9 mouse cellular contexts compared by ENCODE assay signal in the genomic region with DNA sequence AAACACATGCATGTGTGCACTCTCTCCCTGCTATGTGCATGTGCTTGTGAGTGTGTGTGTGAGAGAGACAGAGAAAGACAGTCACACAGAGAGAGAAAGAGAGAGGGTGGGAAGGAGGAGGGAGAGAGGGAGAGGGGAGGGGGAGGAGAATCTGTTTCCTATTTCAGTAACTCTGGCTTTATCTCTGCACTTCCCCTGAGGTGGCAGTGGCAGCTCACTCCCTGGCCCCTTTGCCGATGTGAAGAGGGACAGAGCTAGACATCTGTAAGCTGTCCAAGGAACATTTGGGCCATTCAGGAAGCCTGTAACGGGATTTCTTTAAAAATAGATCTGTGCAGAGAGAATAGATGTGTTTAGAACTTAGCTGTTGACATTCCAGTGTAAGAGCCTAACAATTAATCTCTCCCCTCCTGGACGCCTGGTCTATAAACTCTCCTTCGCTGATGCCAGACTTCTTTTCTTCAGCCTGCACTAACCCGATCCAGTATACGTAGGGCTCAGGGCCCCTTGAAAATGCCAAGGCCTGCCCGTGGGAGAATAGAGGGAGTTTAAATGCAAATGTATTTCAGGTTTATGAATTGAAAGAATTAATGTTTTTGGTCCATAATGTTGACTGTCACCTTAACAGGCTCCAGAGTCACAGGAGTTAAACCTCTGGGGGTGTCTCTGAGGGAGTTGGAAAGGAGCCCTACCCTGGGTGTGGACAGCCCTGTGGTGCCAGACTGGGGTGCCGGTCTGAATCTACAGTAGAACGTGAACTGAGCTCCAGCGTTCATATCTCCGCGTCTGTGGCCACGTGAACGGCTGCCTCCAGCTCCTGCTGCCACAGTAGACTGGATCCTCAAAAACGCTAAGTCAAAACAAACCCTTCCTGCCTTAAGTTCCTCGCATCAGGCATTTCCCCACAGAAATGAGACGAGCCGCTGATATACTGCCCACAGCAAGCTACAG.
A peak's percentile ranks its signal among the peaks of the same experiment; 100 is the strongest.
DNase-seq lines count a peak whose midpoint lies in the region; ATAC-seq and TF ChIP-seq lines count a peak whose summit lies in the region.
"Had no signal": no experiment of that assay in that cellular context is flagged by ENCODE, and none has a peak within 500 bp of the region (broad histone marks: within the 10 kb centered on the region; RNA-seq: fewer than 3 reads in every experiment).

No protein-coding gene starts in this region.

- no peak for TF ChIP-seq CTCF in kidney, postnatal 0 days (IDR thresholded peaks at IDR 0.05; ENCODE audit: low read depth)

- peak; percentile 74 for DNase-seq in kidney, postnatal 0 days (ENCODE audit: low spot score)
- no peak for DNase-seq in kidney, postnatal 36 days
- DNase-seq in embryo, embryonic 10.5 days (ENCODE audit: low spot score) = peak; percentile 56
- peak; percentile 65 for DNase-seq in intestine, embryonic 14.5 days (ENCODE audit: low spot score)
- DNase-seq in left cerebral cortex, adult 9 months (ENCODE audit: low spot score in 2 of 2) = no peak
- DNase-seq in thymus, postnatal 0 days (ENCODE audit: low spot score) = no peak
- no peak for DNase-seq in right cerebral cortex, postnatal 36 days (ENCODE audit: low spot score in 2 of 2)
- DNase-seq: adrenal gland, postnatal 36 days had no signal

- no peak overlapping the region for H3K27ac ChIP-seq in kidney, postnatal 0 days
- no peak overlapping the region for H3K27ac ChIP-seq in embryonic facial prominence, embryonic 15.5 days (replicated peaks)
- H3K27ac ChIP-seq in intestine, embryonic 14.5 days (ENCODE audit: low read depth) = peak overlapping the region; percentile 86

- no peaks in the 10 kb centered on the region; the same call in 1 of the 2 replicates for H3K4me1 ChIP-seq in kidney, postnatal 0 days (replicated peaks; ENCODE audit: insufficient read depth, low read length)
- H3K4me1 ChIP-seq in embryonic facial prominence, embryonic 15.5 days = peaks cover 13% of the 10 kb centered on the region
- H3K4me1 ChIP-seq in intestine, embryonic 14.5 days (replicated peaks; ENCODE audit: control insufficient read depth, insufficient read depth, low read length) = peaks cover 11% of the 10 kb centered on the region

- H3K36me3 ChIP-seq in kidney, postnatal 0 days (ENCODE audit: insufficient read depth, low read length) = no peaks in the 10 kb centered on the region
- H3K36me3 ChIP-seq in embryonic facial prominence, embryonic 15.5 days = no peaks in the 10 kb centered on the region
- H3K36me3 ChIP-seq in intestine, embryonic 14.5 days (ENCODE audit: control insufficient read depth, insufficient read depth, low read length) = no peaks in the 10 kb centered on the region

- no peak for ATAC-seq in kidney, postnatal 0 days (replicated peaks; ENCODE audit: low FRiP score, low read depth)
- no peak for ATAC-seq in embryonic facial prominence, embryonic 15.5 days (ENCODE audit: insufficient number of reproducible peaks, low FRiP score, low TSS enrichment, low read depth)
- ATAC-seq in intestine, embryonic 14.5 days (replicated peaks; ENCODE audit: low FRiP score, low TSS enrichment, low read depth) = 0 out of 2 replicates have a peak, but pooled peaks have one; percentile 38

- H3K9ac ChIP-seq in kidney, postnatal 0 days (ENCODE audit: low read depth, low read length) = no peak overlapping the region
- no peak overlapping the region for H3K9ac ChIP-seq in embryonic facial prominence, embryonic 15.5 days
- H3K9ac ChIP-seq in intestine, embryonic 14.5 days (ENCODE audit: low read length) = no peak overlapping the region

- 25% methylated on average over 18 of the region's 18 CpGs for WGBS in kidney, postnatal 0 days
- WGBS in embryonic facial prominence, embryonic 15.5 days = 27% methylated on average over 18 of the region's 18 CpGs
- WGBS in intestine, embryonic 14.5 days = 20% methylated on average over 18 of the region's 18 CpGs

- H3K27me3 ChIP-seq in kidney, postnatal 0 days (ENCODE audit: insufficient read depth, low read length) = no peaks in the 10 kb centered on the region
- no peaks in the 10 kb centered on the region for H3K27me3 ChIP-seq in embryonic facial prominence, embryonic 15.5 days
- H3K27me3 ChIP-seq in intestine, embryonic 14.5 days (replicated peaks; ENCODE audit: control insufficient read depth, insufficient read depth, low read length) = no peaks in the 10 kb centered on the region

- H3K9me3 ChIP-seq in kidney, postnatal 0 days (replicated peaks; ENCODE audit: low read length) = no peaks in the 10 kb centered on the region
- no peaks in the 10 kb centered on the region for H3K9me3 ChIP-seq in embryonic facial prominence, embryonic 15.5 days (replicated peaks)
- H3K9me3 ChIP-seq in intestine, embryonic 14.5 days (ENCODE audit: control insufficient read depth, low read length) = 0 out of 2 replicates have a peak, but pooled peaks cover 2% of the 10 kb centered on the region

- H3K4me3 ChIP-seq in kidney, postnatal 0 days (replicated peaks; ENCODE audit: low read depth, low read length) = no peak overlapping the region
- H3K4me3 ChIP-seq in embryonic facial prominence, embryonic 15.5 days (replicated peaks) = no peak overlapping the region
- H3K4me3 ChIP-seq in intestine, embryonic 14.5 days (ENCODE audit: low read depth, low read length) = no peak overlapping the region

- H3K4me2 ChIP-seq in kidney, postnatal 0 days (ENCODE audit: low read length) = peak overlapping the region; percentile 23; the same call in 1 of the 2 replicates
- H3K4me2 ChIP-seq in embryonic facial prominence, embryonic 15.5 days (replicated peaks) = peak overlapping the region; percentile 21
- peak overlapping the region; percentile 37 for H3K4me2 ChIP-seq in intestine, embryonic 14.5 days (ENCODE audit: low read length)

Comparison
In these comparisons a context has a peak if more than half of its experiments do, and no peak if none do; other contexts are left out.
1. DNase-seq: peak in kidney, postnatal 0 days (single experiment), embryo, embryonic 10.5 days (single experiment) and intestine, embryonic 14.5 days (single experiment); none in kidney, postnatal 36 days (0 of 2), left cerebral cortex, adult 9 months (0 of 2), thymus, postnatal 0 days (single experiment) and right cerebral cortex, postnatal 36 days (0 of 2).
2. Peak in every context shown above with its lines, with median percentiles within 50 percentile points of each other: H3K4me2 ChIP-seq.